Mouse (Mus musculus) c-Kit-positive CD71-positive TER-119-negative erythroid progenitor cells, embryonic 14.5 days (primary cell): ENCODE measurements around the gene Hspb11.

Experiments used
- DNase-seq: peaks from one replicate; pipeline ENCODE4 v3.0.0-alpha.2; 2013; ENCODE audit warnings: low read depth

The Hspb11 gene

GRCm38 (mm10) chr4:107253125-107254091 lies at the start of gene Hspb11, which contains the start of gene Lrrc42:
Hspb11 (plus strand) TSS chr4:107253593.
Lrrc42 (minus strand) TSS chr4:107253532.
- peak; percentile 83 for DNase-seq

GRCm38 (mm10) chr4:107207016-107207415 lies 46.4 kb upstream of the Hspb11 start:
- no peak for DNase-seq

GRCm38 (mm10) chr4:107208880-107209279 lies 44.5 kb upstream of the Hspb11 start, which contains the start of gene Ldlrad1:
Ldlrad1 (plus strand) TSS chr4:107209180.
- DNase-seq, result no peak

GRCm38 (mm10) chr4:107210483-107211097 lies 42.8 kb upstream of the Hspb11 start:
- no peak for DNase-seq

DNA sequence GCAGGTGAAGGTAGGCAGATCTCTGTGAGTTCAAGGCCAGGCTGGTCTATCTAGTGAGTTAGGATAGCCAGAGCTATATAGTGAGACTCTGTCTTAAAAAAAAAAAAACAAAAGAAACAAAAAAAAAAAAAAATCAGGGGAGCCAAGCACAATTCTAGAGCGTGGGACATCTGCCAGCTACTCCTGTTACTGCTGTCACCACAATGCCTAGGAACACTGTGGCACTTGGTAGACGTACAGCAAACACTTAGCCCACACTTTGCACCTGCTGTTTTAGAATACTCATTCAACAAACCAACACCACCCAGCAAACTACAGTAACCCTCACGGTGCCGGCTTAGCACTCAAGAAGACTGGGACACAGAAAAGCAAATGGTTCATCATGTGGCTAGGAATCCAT lies 41.9 kb upstream of the Hspb11 start:
- no peak for DNase-seq

- DNase-seq, result no peak
Measured at GRCm38 (mm10) chr4:107211936-107212335, 41.5 kb upstream of the Hspb11 start.

GRCm38 (mm10) chr4:107213279-107214011 lies 39.9 kb upstream of the Hspb11 start:
- no peak for DNase-seq

- peak; percentile 77 for DNase-seq
Measured at GRCm38 (mm10) chr4:107217574-107217973, 35.8 kb upstream of the Hspb11 start.

DNA sequence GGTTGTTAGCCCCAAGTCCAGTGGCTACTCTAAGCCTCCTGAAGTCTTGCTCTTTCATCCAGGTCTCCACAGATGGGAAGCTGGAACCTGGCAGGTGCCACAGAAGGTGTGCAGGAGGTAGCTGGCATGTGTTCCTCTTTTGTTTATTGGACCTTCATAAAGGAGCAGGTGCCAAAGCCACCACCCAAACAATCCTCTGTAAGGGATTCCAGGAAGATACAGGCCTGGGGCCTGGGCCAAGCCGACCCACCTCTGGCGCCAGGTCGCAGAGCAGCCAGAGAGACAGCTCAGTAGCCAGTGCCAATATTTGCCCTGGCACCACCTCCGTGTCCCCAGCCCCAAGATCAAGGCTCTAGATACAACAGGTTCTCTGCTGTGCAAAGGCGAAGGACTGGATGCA lies 31.9 kb upstream of the Hspb11 start:
- no peak for DNase-seq

DNA sequence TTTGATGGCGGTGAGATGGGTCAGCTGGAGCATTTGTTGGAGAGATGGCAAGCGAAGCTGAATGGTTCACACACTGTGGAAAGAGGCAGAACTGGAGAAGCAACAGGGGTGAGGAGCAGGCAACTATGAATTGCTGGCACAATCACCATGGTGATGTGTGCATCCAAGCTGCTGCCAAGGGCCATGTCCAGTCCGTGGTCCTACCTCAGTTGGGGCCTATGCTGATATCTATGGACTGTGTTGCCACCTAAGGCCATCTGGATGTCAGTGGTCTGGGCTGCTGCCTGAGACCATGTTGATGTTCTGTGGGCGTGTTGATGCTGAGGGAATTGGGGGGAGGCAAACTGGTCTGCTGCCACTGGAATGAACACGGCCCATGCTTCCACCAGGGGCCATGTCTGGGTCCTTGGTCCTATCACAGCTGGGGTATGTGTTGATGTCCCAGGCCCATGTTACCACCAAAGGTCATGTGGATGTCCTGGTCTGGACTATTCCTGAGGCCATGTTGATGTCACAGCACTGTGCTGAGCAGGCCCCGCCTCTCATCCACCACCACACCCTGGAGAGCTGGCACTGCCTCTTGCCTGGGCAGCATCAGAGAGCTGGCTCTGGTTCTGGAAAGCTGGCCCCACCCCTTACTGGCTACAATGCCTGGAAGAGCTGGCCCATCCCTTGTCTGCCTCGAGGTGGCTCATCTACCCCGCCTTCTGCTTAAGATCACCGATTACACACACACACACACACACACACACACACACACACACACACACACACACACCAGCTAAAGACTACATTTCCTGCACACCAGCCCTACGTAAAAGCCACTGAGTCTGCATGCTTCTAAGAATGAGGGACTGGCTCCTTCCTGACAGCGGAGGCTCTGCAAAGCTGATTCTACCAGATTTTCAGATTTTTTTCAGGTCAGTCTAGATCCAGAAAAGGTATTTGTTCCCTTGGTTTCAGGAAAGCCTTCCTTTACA lies 29.9 kb upstream of the Hspb11 start:
- DNase-seq, result no peak

DNA sequence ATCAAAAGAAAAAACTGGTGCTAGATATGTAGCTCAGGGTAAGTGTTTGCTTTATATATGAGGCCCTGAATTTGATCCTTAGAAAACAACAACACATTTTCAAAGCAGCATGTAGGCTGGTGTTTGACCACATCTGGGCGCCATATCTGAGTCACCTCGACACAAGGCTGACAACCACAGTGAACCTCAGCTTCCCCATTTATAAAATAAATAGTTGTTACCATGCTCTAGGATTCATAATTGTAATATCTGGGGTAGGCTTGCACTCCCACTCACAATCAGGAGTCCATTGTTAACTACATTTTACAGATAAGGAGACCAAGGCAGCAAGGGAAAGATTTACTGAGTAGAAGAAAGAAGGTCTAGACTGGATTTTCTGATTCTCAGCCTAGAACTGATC lies 27.1 kb upstream of the Hspb11 start:
- no peak for DNase-seq

- no peak for DNase-seq
Measured at GRCm38 (mm10) chr4:107232219-107232618, 21.2 kb upstream of the Hspb11 start.

GRCm38 (mm10) chr4:107238253-107238652 lies 15.1 kb upstream of the Hspb11 start:
- no peak for DNase-seq

- DNase-seq, result no peak
Measured at GRCm38 (mm10) chr4:107240196-107240595, 13.2 kb upstream of the Hspb11 start.

- no peak for DNase-seq
Measured at GRCm38 (mm10) chr4:107243365-107244333, 9.7 kb upstream of the Hspb11 start.

- no peak for DNase-seq
Measured at GRCm38 (mm10) chr4:107245368-107245767, 8.0 kb upstream of the Hspb11 start.

- DNase-seq, result no peak
Measured at GRCm38 (mm10) chr4:107246040-107246439, 7.4 kb upstream of the Hspb11 start.

DNA sequence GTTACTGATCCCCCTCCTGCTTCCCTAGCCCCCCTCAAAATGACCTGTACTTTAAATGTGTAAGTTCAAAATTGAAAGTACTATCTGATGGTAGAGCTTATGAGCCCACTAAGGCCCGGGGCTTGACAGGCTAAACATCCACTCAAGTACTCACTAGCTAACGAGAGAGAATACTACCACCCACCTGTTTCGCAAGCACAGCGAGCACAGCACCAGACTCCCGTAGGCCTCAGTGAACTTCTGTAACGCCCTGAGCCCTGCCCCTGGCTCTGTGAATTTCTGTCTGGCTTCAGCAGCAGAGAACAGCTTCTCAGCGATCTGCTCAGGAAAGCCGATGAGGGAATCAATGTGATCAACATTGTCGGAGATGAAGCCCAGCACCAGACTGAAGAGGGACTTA lies 6.3 kb upstream of the Hspb11 start:
- no peak for DNase-seq

DNA sequence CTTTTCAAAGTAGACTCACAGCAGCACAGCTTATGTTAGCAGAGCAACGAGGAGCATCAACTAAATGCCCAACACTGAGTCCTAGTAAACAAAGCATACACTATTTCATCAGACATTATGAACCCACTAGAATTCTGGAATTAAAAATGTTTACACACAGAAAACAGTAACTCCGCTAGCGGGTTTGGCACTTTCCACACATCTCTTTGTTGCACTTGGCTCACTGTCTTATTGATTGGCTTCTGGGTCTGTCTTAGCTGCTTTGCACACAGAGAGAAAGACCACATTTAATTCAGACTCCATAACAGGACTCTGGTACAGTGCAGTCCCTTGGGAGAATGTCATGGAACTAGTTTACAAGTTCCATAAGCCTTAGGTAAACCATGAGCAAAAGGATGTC lies 5.3 kb upstream of the Hspb11 start:
- DNase-seq, result no peak

DNA sequence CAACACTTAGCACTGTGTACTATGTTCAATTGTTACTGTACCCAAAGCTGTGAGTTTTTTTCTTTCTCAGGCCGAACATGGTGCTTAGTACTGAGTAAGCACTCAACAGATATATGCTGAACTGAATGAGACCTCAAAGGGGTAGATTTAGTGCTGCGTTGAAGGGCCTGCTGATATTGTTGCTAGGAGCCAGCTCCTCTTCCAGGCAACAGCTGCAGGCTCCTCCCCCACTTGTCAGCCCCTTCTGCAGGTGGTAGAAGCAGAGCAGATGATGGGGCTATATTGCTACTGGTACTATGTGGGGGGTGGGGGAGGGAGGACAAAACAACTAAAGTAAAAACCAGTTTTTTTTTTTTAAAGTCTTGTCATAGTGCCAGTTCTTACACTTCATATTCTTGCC lies 3.9 kb upstream of the Hspb11 start:
- no peak for DNase-seq
